Mouse (Mus musculus) forebrain, embryonic 14.5 days (tissue): ENCODE data around the gene Ltb. TPM values are rescaled to one million over a fixed set of nuclear protein-coding genes. Genes with fewer than 3 reads are reported as not detected.
A peak's percentile ranks its signal among the peaks of the same experiment; 100 is the strongest.

ENCODE experiments used
- ATAC-seq: fragments of 200-750 bp; cut with Nextera tagmentation; 2 replicates; pipeline ENCODE4 v1.8.0; 2017; ENCODE audit warnings: mild to moderate bottlenecking, moderate library complexity
- DNase-seq: peaks from one replicate; pipeline ENCODE4 v3.0.0-alpha.2; 2015; ENCODE audit warnings: low spot score
- H3K27ac ChIP-seq: fragments of 300-500 bp; sonication (generic); 2 replicates; pipeline ENCODE4 v1.5.1; 2014; ENCODE audit warnings: low read depth, mild to moderate bottlenecking, control low read depth, low read length, moderate library complexity
- H3K27me3 ChIP-seq: fragments of 300-500 bp; sonication (generic); replicated peaks from 2 replicates; pipeline ENCODE4 v1.6.1; 2014; ENCODE audit warnings: low read length, control low read depth, mixed read lengths; ENCODE audit not compliant: control insufficient read depth, insufficient read depth
- H3K36me3 ChIP-seq: fragments of 300-500 bp; sonication (generic); 2 replicates; pipeline ENCODE4 v1.6.1; 2014; ENCODE audit warnings: low read length, control low read depth; ENCODE audit not compliant: control insufficient read depth, insufficient read depth
- H3K4me1 ChIP-seq: fragments of 300-500 bp; sonication (generic); 2 replicates; pipeline ENCODE4 v1.6.1; 2014; ENCODE audit warnings: antibody characterized with exemption, low read length, control low read depth; ENCODE audit not compliant: control insufficient read depth, insufficient read depth
- H3K4me2 ChIP-seq: fragments of 300-500 bp; sonication (generic); 2 replicates; pipeline ENCODE4 v1.6.1; 2014; ENCODE audit warnings: mild to moderate bottlenecking, control low read depth, low read length
- H3K4me3 ChIP-seq: fragments of 300-500 bp; sonication (generic); 2 replicates; pipeline ENCODE4 v1.5.1; 2014; ENCODE audit warnings: low read depth, low read length, control low read depth
- H3K9ac ChIP-seq: fragments of 300-500 bp; sonication (generic); 2 replicates; pipeline ENCODE4 v1.6.1; 2014; ENCODE audit warnings: mild to moderate bottlenecking, low read length, control low read depth, moderate library complexity
- H3K9me3 ChIP-seq: fragments of 300-500 bp; sonication (generic); replicated peaks from 2 replicates; pipeline ENCODE4 v1.6.1; 2016; ENCODE audit warnings: low read length, control low read depth, mixed read lengths; ENCODE audit not compliant: control insufficient read depth
- WGBS: fragments of 180-500 bp; shearing (Covaris S2); extraction: QIAGEN DNeasy Blood & Tissue Kit; methylation state at CpG from one replicate; pipeline ENCODE4 v1.1.7; 2014; 5-methylcytosine and 5-hydroxymethylcytosine counted together
- polyA plus RNA-seq: library from polyadenylated mRNA; unstranded; fragments of >200 nt; fragmentation: Nextera tagmentation; extraction: Ambion mirVana; gene quantifications from 2 replicates; pipeline ENCODE4 v1.2.1, GENCODE M21; 2014

Gene Ltb
- polyA plus RNA-seq, 1 experiment from 2014 or later, result 0.39 TPM

DNA sequence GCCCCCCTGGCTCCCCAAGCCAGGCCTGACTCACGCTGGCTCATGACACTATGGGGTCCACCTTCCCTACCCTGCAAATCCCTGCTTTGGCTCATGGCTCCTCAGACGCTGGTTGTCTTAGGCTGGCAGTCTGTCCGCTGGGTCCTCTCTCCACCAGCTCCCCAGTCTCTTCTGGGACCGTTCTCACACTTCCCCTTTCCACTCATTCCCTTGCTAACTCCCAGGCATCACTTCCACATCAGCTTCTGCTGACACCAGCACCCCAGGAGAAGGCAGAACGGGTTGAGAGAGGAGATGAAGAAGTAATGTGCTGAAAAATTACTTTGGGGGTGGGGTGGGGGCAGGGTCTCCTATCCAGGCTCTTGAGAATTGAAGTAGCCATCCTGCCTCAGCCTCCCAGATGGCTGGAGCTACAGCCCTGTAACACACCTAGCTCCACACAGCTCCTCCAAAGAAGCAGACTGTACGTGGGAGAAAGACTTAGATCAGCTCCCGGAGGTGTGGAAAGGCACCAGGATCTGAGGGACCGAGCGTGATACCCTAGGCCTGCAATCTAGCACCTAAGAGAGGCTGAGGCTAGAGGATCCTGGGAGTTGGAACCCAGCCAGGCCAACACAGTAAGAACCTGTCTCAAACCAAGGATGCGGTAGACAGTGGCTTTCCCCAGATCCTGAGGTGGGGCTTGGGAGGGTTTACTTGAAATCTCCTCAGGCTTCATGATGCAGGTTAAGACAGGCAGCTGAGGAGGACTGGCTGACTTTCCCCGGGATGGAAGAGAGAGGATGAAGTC is 21.6 kb upstream of the Ltb start:
- H3K9me3 ChIP-seq, result no peaks in the 10 kb centered on the region
- no peak for ATAC-seq
- no peak overlapping the region for H3K9ac ChIP-seq
- no peaks in the 10 kb centered on the region for H3K27me3 ChIP-seq
- no peaks in the 10 kb centered on the region for H3K36me3 ChIP-seq
- H3K4me1 ChIP-seq, result no peaks in the 10 kb centered on the region
- 65% methylated on average over 11 of the region's 11 CpGs for WGBS
- DNase-seq, result no peak
- no peak overlapping the region for H3K4me3 ChIP-seq
- no peak overlapping the region for H3K4me2 ChIP-seq
- H3K27ac ChIP-seq, result no peak overlapping the region

DNA sequence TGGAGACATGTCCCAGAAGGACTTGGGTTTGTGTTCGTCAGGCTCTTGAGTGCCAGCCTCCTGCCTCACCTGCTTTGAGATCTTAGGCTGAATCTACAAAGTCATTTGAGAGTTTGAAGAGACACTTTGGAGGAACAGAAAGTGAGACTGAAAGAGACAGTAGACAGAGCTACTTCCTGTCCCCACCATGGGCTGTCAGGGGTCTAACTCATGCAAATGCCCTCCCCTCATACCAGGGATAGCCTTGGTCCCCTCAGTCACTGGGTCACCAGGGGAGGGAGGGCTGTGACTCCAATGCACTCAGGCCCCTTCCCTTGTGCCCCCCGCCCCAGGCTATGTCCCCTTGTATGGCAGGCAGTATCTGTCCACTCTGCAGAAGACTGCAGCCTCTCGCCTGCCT is 20.9 kb upstream of the Ltb start:
- Histone ChIP-seq H3K27ac (no peak overlapping the region), H3K9ac (no peak overlapping the region), H3K4me2 (no peak overlapping the region), H3K9me3 (no peaks in the 10 kb centered on the region), H3K4me3 (no peak overlapping the region), H3K27me3 (no peaks in the 10 kb centered on the region), H3K4me1 (no peaks in the 10 kb centered on the region), H3K36me3 (no peaks in the 10 kb centered on the region)
- ATAC-seq (no peak), DNase-seq (no peak)
- 72% methylated on average over 3 of the region's 3 CpGs for WGBS

DNA sequence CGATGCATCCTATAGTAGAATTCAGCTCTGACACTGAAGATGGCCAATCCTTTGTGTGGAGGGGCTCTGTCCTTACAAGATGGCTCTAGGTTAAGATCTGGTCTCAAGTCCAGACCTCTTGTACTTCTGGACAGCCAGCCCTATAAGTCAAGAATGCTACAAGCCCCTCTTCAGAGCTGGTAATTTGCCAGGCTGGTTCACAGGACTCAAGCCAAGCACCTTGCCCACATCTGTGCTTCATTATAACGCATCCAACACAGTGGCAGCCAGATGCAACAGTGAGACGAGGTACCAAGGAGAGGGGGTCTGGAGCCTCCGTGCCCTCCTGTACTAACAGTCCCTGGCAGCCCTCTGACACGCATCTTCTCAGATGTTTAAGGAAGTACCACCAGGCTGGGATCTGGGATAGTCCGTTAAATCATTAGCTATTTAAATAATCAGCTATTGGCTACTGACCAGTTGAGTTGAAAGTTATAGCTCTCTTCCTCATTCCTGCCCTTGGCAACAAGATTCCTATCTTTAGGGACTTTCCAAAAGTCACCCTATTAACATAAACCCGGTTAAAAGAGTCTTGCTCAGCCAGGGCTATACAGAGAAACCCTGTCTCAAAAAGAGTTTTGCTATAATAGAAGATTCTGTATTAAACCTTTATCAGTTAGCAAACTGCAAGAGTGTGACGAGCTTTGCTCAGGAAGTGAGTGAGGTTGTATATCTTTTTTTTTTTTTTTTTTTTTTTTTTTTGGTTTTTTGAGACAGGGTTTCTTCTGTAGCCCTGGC is 19.9 kb upstream of the Ltb start:
- Histone ChIP-seq H3K9ac (no peak overlapping the region), H3K9me3 (no peaks in the 10 kb centered on the region), H3K27me3 (no peaks in the 10 kb centered on the region), H3K4me2 (no peak overlapping the region), H3K4me3 (no peak overlapping the region), H3K4me1 (no peaks in the 10 kb centered on the region), H3K36me3 (no peaks in the 10 kb centered on the region), H3K27ac (no peak overlapping the region)
- no peak for ATAC-seq
- WGBS, result 78% methylated on average over 8 of the region's 8 CpGs
- DNase-seq, result no peak

DNA sequence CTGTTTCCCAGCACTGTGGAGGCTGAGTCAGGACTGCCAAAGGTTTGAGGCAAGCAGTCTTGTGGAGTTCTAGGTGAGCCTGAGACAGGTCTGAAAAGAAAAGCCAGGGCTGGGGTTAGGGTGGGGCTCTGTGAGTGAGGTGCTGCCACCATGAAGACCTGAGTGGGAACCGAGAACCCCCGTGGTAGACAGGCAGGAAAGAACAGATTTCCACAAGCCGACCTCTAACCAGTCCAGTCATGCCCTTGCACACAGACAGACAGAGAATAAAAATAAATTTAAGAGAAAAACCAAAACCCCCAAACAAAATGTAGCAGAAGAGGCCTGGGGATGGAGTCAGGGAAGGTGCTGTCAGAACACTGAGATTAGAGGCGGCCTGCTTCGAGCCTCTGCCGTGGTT is 18.9 kb upstream of the Ltb start:
- Histone ChIP-seq H3K9ac (no peak overlapping the region), H3K27me3 (no peaks in the 10 kb centered on the region)
- WGBS, result 71% methylated on average over 6 of the region's 6 CpGs

DNA sequence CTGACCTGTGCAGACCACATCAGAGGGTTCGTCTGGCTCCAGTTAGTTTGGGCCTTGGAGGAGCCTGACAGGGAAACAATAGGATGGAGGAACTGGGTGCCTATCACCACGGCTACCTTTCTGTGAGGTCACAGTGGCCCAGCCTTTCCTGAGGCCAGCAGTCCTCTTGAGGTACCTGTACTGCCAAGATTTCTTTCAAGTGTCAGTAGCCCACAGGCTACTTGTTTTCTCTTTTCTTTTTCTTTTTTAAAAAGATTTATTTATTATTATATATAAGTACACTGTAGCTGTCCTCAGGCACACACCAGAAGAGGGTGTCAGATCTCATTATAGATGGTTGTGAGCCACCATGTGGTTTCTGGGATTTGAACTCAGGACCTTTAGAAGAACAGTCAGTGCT is 18.3 kb upstream of the Ltb start, which contains the start of gene Aif1:
Aif1 (minus strand) TSS at position 101 of the 400 bp plus-strand sequence.
- H3K9ac ChIP-seq, result no peak within 1 kb of the TSS
- no peak for ATAC-seq

More for the DNA sequence above, 18.9 kb upstream of the Ltb start:
- Histone ChIP-seq H3K36me3 (no peaks in the 10 kb centered on the region), H3K4me1 (no peaks in the 10 kb centered on the region), H3K4me2 (no peak overlapping the region), H3K27ac (no peak overlapping the region), H3K9me3 (no peaks in the 10 kb centered on the region), H3K4me3 (no peak overlapping the region)
- ATAC-seq (no peak), DNase-seq (no peak)

DNA sequence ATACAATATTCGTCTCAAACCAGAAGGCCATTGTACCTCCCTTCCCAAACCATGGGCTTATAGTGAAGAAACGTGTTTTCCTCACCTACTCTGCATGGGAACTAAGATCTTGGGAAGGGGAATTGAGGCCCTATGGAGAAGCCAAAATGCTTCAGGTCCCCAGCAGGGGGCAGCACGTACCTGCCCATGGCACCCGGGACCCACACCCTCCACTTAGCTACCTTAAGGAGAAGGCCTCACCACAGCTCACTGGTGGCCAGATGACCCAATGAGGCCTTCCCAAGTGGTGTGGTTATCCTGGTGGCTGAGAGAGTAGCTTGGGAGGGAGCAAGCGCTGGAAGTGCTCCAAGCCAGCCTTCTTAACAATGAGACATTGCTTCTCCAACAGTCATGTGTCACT is 15.7 kb upstream of the Ltb start:
- Histone ChIP-seq H3K9ac (no peak overlapping the region), H3K4me3 (no peak overlapping the region), H3K27ac (no peak overlapping the region), H3K27me3 (no peaks in the 10 kb centered on the region), H3K4me2 (no peak overlapping the region), H3K4me1 (no peaks in the 10 kb centered on the region), H3K36me3 (no peaks in the 10 kb centered on the region), H3K9me3 (no peaks in the 10 kb centered on the region)
- 9% methylated on average over 5 of the region's 5 CpGs for WGBS
- DNase-seq (peak; percentile 59), ATAC-seq (0 out of 2 replicates have a peak, but pooled peaks have one; percentile 32)

More for the DNA sequence above, 18.3 kb upstream of the Ltb start, which contains the start of gene Aif1:
- 47% methylated on average over 2 of the region's 2 CpGs for WGBS
- no peak within 1 kb of the TSS for H3K4me2 ChIP-seq
- no peaks in the 10 kb centered on the region for H3K9me3 ChIP-seq
- H3K27me3 ChIP-seq, result no peaks in the 10 kb centered on the region
- H3K36me3 ChIP-seq, result no peaks in the 10 kb centered on the region
- H3K4me3 ChIP-seq, result no peak within 1 kb of the TSS
- DNase-seq, result no peak
- H3K27ac ChIP-seq, result no peak within 1 kb of the TSS
- H3K4me1 ChIP-seq, result no peaks in the 10 kb centered on the region

DNA sequence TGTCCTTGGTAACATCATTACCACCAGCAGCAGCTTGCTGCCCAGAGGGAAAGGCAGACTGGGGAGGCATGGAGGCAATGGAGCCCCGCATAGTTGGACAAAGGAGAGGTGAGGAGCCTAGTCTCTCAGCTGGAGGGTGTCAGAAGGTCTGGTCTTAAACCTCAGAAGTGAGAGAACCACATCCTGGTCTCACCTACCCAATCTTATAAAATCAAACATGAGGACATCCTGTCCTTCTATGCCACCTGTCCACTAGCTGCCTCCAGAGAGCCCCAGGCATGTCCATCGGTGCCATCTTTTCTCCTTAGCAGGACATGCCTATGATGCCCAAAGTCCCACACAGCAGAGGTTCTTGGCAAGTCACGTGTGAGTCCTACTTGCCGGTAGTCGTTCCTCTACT is 14.1 kb upstream of the Ltb start:
- WGBS, result 86% methylated on average over 5 of the region's 5 CpGs
- H3K27ac ChIP-seq, result no peak overlapping the region

DNA sequence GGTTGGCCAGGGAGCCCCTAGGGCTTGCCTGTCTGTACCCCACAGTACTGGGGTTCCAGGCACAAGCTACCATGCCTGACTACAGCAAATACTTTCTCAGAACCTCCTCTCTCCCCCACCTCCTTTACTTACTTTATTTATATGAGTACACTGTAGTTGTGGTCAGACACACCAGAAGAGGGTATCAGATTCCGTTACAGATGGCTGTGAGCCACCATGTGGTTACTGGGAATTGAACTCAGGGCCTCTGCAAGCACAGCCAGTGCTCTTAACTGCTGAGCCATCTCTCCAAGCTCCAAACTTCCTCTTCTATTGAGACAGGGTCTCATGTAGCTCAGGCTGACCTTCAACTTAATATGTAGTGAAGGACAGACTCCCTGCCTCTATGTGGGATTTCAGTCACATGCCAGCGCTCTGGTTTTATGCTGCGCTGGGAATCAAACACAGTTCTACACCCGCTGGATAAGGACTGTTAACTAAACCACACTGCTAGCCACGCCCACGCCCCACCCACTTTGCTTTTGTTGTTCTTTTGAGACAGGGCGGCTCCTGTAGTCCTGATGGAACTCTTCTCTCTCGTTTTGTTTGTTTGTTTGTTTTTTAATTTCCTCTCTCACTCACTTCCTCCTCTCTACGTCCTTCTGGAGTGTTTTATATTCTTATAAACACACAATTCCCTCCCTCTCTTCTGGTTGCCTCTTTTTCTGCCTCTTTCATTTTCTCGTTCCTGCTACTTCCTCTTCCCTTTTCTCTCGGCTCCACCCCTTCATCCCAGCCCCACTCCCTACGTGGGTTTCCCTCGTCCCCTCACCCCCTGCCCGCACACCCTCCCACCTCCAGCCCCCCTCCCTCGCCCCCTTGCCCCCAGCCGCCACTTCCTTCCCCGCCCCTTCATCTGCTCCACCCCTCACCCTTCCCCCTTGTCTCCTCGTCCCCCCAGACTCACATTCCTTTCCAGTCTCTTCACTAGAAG is 8.3 kb upstream of the Ltb start:
- Histone ChIP-seq H3K4me2 (peak overlapping the region; percentile 47), H3K9ac (peak overlapping the region; percentile 51), H3K9me3 (no peaks in the 10 kb centered on the region), H3K27ac (peak overlapping the region; percentile 17; the same call in 1 of the 2 replicates), H3K4me3 (peak overlapping the region; percentile 31), H3K27me3 (no peaks in the 10 kb centered on the region), H3K4me1 (peaks cover 3% of the 10 kb centered on the region; the same call in 1 of the 2 replicates), H3K36me3 (no peaks in the 10 kb centered on the region)
- ATAC-seq (peak; percentile 61), DNase-seq (peak; percentile 71)
- 2% methylated on average over 18 of the region's 18 CpGs for WGBS

More for the DNA sequence above, 14.1 kb upstream of the Ltb start:
- Histone ChIP-seq H3K9ac (no peak overlapping the region), H3K4me2 (no peak overlapping the region), H3K4me3 (no peak overlapping the region), H3K4me1 (no peaks in the 10 kb centered on the region), H3K36me3 (no peaks in the 10 kb centered on the region), H3K27me3 (no peaks in the 10 kb centered on the region), H3K9me3 (no peaks in the 10 kb centered on the region)
- no peak for DNase-seq
- ATAC-seq, result no peak
